Mouse (Mus musculus): ENCODE results near the gene Clcn7. TPM values are rescaled to one million over a fixed set of nuclear protein-coding genes. Genes with fewer than 3 reads are reported as not detected.

Gene Clcn7
- polyA plus RNA-seq, 1 experiment = 18.5 TPM

- TF ChIP-seq GATA1 (IDR thresholded peaks at IDR 0.05; ENCODE audit: low read length) = no peak
These were observed 50.0 kb downstream of the Clcn7 start for GRCm38 (mm10) chr17:25183232-25183631.

GRCm38 (mm10) chr17:25184129-25184691, 51.0 kb downstream of the Clcn7 start, which contains the start of gene BC003965:
Gene BC003965, plus strand, starts transcription at chr17:25184554.
- TF ChIP-seq GATA1 (IDR thresholded peaks at IDR 0.05; ENCODE audit: low read length) = peak; percentile 20

GRCm38 (mm10) chr17:25184961-25185360, 51.8 kb downstream of the Clcn7 start:
- no peak for TF ChIP-seq GATA1 (IDR thresholded peaks at IDR 0.05; ENCODE audit: low read length)

GRCm38 (mm10) chr17:25187784-25188149, 54.6 kb downstream of the Clcn7 start:
- no peak for TF ChIP-seq GATA1 (IDR thresholded peaks at IDR 0.05; ENCODE audit: low read length)

- TF ChIP-seq GATA1 (IDR thresholded peaks at IDR 0.05; ENCODE audit: low read length) = no peak
These were observed 55.2 kb downstream of the Clcn7 start, which contains the start of gene Unkl for GRCm38 (mm10) chr17:25188150-25189031. Gene Unkl, plus strand, starts transcription at chr17:25188397.

- TF ChIP-seq GATA1 (IDR thresholded peaks at IDR 0.05; ENCODE audit: low read length) = no peak
These were observed 55.9 kb downstream of the Clcn7 start for GRCm38 (mm10) chr17:25189091-25189490.

- TF ChIP-seq GATA1 (IDR thresholded peaks at IDR 0.05; ENCODE audit: low read length) = no peak
These were observed 69.2 kb downstream of the Clcn7 start for GRCm38 (mm10) chr17:25202401-25202800.

- no peak for TF ChIP-seq GATA1 (IDR thresholded peaks at IDR 0.05; ENCODE audit: low read length)
These were observed 76.8 kb downstream of the Clcn7 start for GRCm38 (mm10) chr17:25210006-25210405.

GRCm38 (mm10) chr17:25210680-25211466, 77.7 kb downstream of the Clcn7 start:
- no peak for TF ChIP-seq GATA1 (IDR thresholded peaks at IDR 0.05; ENCODE audit: low read length)

GRCm38 (mm10) chr17:25211705-25212104, 78.5 kb downstream of the Clcn7 start:
- no peak for TF ChIP-seq GATA1 (IDR thresholded peaks at IDR 0.05; ENCODE audit: low read length)

Other genes with a start within 250 kb of the Clcn7 start
- gene Nubp2, start 247.0 kb upstream of the Clcn7 start, polyA plus RNA-seq (2012) = 61.9 and 127 TPM in 2 replicates
- 37.1 and 46.2 TPM in 2 replicates for gene Spsb3, start 246.7 kb upstream of the Clcn7 start, polyA plus RNA-seq (2012)
- gene Eme2, start 238.3 kb upstream of the Clcn7 start, polyA plus RNA-seq (2012) = 35.4 and 42.9 TPM in 2 replicates
- gene Mrps34, start 238.3 kb upstream of the Clcn7 start, polyA plus RNA-seq (2012) = 151 and 160 TPM in 2 replicates
- 30.3 and 35.4 TPM in 2 replicates for gene Nme3, start 236.9 kb upstream of the Clcn7 start, polyA plus RNA-seq (2012)
- gene Mapk8ip3, start 196.4 kb upstream of the Clcn7 start, polyA plus RNA-seq (2012) = 24.7 and 30.8 TPM in 2 replicates
- 25.6 and 35.6 TPM in 2 replicates for gene Jpt2, start 172.7 kb upstream of the Clcn7 start, polyA plus RNA-seq (2012)
- gene Cramp1l, start 117.6 kb upstream of the Clcn7 start, polyA plus RNA-seq (2012) = 14.0 and 14.3 TPM in 2 replicates
- 10.6 and 15.1 TPM in 2 replicates for gene Ift140, start 117.3 kb upstream of the Clcn7 start, polyA plus RNA-seq (2012)
- gene Tmem204, start 49.8 kb upstream of the Clcn7 start, polyA plus RNA-seq (2012) = not detected in 2 replicates
- 37.9 and 40.8 TPM in 2 replicates for gene Telo2, start 17.4 kb upstream of the Clcn7 start, polyA plus RNA-seq (2012)
- not detected in 2 replicates for gene Ptx4, start 12.6 kb upstream of the Clcn7 start, polyA plus RNA-seq (2012)
- gene Ccdc154, start 29.1 kb downstream of the Clcn7 start, polyA plus RNA-seq (2012) = not detected in 2 replicates
- gene Gm38655, start 42.1 kb downstream of the Clcn7 start, polyA plus RNA-seq (2012) = 0.06 TPM in 1 of 2 replicates, not detected in the other
- gene BC003965, start 51.2 kb downstream of the Clcn7 start, polyA plus RNA-seq (2012) = 39.1 and 54.8 TPM in 2 replicates
- gene Unkl, start 55.0 kb downstream of the Clcn7 start, polyA plus RNA-seq (2012) = 60.5 and 67.9 TPM in 2 replicates
- 6.4 and 14.9 TPM in 2 replicates for gene Gnptg, start 106.7 kb downstream of the Clcn7 start, polyA plus RNA-seq (2012)
- gene Tsr3, start 106.8 kb downstream of the Clcn7 start, polyA plus RNA-seq (2012) = 25.1 and 27.6 TPM in 2 replicates
- gene Baiap3, start 123.0 kb downstream of the Clcn7 start, polyA plus RNA-seq (2012) = 0.09 TPM in 1 of 2 replicates, not detected in the other
- 421 and 607 TPM in 2 replicates for gene Ube2i, start 141.2 kb downstream of the Clcn7 start, polyA plus RNA-seq (2012)
- gene Prss34, start 165.0 kb downstream of the Clcn7 start, polyA plus RNA-seq (2012) = not detected in 2 replicates
- gene Prss28, start 175.3 kb downstream of the Clcn7 start, polyA plus RNA-seq (2012) = not detected in 2 replicates
- not detected in 2 replicates for gene Prss29, start 185.3 kb downstream of the Clcn7 start, polyA plus RNA-seq (2012)
- gene Tpsab1, start 212.2 kb downstream of the Clcn7 start, polyA plus RNA-seq (2012) = not detected in 2 replicates
- not detected in 2 replicates for gene Tpsb2, start 232.9 kb downstream of the Clcn7 start, polyA plus RNA-seq (2012)
- gene Tpsg1, start 235.9 kb downstream of the Clcn7 start, polyA plus RNA-seq (2012) = not detected in 2 replicates

Measured in G1E-ER4 (cell line).